Mouse (Mus musculus) ovary, adult 18-20 months (tissue): ENCODE measurements around the gene 4930518I15Rik.
A peak's percentile ranks its signal among the peaks of the same experiment; 100 is the strongest.
"Not testable (repeated sequence)": the region's sequence is repeated elsewhere in the genome, so short reads cannot be mapped to it uniquely, and the experiment has no call there.

Source experiments
- DNase-seq: peaks from one replicate; pipeline ENCODE4 v3.0.0; 2022; ENCODE audit warnings: low spot score, mixed read lengths

The 4930518I15Rik gene

DNA sequence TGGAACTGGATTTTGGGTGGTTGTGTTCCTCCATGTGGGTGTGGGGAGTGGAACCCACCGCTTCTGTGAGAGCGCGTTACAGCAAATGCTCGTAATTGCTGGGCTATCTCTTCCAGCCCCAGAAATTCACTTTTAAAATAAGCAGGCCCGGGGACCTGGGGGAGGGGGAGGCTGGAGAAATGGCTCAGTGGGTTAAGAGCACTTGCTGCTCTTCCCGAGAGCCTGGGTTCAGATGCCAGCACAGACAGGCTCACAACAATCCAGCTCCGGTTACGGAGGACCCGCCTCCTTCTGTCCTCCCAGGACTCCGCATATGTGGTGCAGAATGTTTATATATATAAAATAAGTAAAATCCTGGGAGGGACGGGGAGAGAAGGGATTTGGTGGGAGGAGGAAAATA is 15.0 kb downstream of the 4930518I15Rik start:
- DNase-seq: no peak

DNA sequence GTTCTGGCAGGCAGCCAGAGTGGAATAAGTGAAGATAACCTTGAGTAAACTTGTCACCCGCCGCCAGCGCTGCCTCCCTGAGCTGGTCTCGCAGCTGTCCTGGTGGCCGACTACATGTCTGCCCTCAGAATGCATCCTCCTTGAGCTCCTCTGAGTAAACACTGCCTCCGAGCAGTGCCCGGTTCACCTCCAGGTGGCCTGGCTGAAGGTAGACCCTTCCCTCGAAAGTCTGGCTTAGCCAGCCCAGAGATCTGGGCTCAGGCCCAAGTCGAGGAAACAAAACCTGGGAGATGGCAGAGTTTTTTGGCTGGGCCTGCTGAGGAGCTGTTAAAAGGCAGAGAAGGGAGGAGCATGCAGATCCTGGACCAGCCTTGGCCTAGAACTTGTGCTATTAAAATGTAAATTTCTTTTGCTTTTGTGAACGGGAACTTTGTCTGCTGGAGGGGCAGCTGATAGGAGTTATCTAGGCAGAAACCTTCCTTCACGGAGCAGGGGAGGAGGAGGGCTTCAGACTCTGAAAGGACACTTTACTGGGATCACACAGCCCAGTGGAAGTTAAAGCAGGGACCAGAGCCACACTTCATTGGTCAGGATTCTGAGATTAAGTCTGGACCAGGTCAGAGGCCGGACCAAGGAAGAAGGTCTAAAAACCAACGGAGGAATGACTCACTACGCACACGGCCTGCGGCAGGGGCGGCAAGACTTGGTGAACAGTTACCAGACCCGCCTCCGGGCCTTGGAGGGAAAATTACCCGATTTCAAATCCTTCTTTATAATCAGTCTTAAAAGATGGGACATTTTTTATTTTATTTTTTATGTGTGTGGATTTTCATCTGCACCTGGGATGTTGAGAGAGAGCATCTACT is 15.7 kb downstream of the 4930518I15Rik start:
- peak; percentile 69 for DNase-seq

DNA sequence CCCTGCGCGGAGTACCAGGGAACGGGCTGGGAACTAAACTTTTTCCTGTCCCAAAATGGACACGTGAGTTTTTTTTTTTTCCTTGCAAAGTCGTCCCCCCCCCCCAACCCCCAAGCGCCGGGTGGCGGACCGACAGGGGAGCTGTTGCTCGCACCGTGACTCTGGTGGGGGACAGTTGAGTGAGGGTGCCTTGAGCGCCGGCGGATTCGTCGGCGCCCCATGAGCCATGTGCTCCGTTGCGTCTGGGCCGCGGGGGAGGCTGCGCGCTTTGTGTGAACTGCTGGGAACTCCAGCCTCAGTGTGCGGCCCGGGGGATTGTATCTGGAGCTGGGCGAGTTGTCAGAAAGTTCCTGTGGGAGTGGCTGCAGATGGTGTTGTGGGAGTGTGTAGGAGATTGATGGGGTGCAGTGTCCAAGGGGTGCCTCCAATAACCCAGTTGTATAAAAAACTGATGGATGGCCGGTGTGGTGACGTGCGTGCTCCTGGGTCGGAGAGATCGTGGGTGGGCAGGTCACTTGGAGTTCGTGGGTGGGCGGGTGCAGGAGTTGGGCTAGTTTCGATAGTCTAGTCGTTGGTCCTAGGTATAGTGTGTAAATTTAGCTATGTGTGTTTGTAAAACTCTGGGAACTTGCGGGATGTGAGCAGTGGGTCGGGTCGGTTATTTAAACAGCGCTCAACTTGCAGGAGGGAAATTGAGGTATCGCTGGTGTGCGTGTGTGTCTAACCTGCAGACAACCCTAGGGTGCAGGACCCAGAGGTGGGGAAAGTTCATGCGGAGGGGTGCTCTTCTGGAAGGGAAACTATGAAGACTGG is 16.5 kb downstream of the 4930518I15Rik start:
- DNase-seq: peak; percentile 63

DNA sequence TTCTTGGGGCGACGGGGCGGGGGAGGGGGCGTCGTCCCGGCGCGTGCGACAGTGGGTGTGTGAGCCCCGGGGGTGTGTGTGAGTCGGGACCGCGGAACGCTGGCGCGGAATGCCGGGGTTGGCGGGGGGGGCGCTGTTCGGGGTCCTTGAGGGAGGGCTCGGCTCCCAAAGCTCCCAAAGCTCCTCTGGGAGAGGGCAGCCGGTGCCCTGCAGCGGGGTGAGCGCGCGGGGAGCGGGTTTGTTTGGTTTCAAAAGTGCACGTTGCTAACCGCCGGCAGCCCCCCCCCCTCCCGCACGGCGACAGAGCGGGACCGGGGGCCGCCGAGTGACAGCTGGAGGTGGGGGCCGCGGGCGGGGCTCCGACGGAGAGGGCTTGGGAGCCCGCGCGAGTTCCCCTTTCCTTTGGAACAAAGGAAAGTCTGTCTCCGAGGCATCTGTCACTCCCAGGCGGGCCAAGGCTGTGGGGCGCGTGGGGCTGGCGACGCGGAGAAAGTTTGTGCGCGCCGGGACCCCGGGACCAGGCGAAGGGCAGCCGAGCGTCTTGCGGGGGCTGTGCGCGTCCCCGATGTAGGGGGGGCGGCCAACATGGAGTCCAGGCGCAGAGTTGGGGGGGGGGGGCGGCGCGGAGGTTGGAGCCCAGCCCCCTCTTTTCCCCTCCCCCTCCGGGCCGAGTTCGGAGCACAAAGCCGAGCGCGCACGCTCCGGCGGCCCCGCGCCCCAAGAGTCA is 17.3 kb downstream of the 4930518I15Rik start:
- no peak for DNase-seq

DNA sequence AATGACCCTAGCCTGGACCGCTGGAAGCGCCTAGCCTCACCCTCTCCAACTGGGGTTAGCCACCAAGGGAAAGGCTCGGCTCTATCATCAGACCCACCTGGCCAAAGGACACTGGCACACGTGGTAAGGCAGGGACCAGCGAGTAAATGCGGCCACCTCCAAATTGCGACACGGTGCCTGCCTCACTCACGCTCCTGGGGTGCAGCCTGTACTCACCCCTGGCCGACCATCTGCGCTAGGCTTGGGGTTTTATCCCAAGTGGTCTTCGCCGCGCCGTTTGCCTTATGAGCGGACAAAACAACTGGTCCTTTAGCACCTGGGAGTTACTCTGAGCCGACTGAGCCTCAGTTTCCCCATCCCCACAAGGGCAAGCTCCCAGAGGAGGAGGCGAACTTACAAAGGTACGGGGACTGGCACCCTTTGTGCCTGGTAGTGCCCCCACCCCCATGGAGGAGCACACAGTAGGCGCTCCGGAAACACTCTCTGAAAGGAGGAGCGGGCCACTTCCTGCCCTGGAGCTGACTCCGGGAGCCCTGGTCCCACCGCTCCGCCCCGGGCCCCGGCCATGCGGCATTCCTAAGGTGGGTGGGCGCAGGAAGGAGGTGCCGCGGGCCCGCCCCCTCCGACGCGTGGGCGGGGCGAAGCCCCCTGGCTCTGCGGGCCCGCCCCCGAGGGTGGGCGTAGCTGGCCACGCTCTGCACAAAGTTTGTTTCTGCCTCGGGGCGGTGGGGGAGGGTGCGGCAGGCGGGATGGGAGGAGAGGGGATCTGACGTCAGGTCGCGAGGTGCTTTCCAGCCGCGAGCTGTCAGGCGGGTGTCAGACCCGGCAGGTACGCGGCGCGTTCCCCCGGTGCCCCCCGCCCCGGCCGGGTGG is 18.2 kb downstream of the 4930518I15Rik start, which contains the start of gene Tgif2:
Gene Tgif2 (plus strand): TSS at position 689 of the 873 bp plus-strand sequence.
- peak; percentile 75 for DNase-seq

DNA sequence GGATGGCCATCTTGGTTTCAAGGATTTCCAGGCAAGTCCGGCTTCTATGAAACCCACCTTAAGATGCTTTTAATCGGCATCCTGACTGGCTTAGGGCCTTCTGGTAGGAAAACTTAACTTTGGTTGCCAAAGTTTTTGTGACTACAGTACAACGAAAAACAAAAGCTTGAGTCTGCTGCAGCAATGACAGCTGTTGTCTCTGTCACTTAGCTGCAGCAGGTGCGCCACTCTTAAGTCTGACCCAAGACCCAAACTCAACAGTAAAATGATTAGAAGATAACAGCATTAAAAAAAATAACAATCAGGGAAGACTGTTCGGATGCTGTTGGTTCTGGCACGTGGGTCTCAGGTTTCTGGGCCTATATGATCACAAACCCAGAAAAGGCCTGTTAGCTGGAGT is 18.9 kb downstream of the 4930518I15Rik start:
- no peak for DNase-seq

DNA sequence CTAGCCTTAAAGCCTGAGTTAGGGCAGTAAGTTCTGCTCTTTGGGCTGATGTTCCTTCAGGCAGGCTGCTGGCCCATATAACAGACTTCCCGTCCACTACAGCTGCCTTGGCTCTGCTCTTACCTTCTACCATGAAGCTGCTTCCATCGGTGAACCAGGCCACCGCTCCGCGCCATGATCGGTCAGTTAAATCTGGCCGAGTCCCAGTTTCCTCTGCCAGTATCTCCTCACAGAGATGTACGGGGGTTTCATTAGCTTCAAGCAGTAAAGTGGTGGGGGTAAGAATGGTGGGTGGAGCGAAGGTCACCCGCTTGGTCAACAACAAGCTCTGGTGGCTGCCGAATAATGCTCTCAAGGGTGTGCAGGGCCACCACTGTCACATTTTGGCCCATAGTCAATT is 23.4 kb downstream of the 4930518I15Rik start:
- DNase-seq: no peak

DNA sequence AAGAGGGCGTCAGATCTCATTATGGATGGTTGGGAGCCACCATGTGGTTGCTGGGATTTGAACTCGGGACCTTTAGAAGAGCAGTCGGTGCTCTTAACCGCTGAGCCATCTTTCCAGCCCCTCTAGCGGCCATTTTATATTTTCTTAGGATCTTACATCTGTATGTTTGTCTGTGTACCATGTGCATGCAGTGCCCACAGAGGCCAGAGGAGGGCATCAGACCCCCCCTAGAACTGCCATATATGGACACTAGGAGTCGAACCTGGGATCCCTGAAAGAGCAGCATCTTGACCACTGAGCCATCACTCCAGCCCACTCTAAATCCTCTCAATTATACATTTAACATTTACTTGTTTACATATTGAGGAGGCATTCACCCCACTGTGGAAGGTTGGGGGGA is 32.6 kb downstream of the 4930518I15Rik start:
- not testable (repeated sequence) for DNase-seq

DNA sequence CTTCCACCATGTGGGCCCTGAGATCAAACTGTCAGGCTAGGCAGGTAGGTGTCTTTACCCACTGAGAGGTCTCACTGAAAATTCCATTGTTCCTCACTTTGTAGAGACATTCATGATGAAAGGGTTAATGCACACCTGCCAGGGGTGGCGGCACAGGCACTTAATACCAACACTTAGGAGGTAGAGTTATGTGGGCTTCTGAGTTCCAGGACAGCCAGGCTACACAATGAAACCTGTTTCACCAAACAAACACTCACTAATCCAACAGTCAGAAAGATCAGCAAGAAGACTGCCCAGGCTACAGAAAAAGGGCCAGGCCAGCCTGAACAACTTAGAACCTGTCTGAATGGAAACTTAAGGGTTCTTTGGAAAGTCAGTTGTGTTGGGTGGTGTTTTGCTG is 41.6 kb downstream of the 4930518I15Rik start:
- DNase-seq: no peak

DNA sequence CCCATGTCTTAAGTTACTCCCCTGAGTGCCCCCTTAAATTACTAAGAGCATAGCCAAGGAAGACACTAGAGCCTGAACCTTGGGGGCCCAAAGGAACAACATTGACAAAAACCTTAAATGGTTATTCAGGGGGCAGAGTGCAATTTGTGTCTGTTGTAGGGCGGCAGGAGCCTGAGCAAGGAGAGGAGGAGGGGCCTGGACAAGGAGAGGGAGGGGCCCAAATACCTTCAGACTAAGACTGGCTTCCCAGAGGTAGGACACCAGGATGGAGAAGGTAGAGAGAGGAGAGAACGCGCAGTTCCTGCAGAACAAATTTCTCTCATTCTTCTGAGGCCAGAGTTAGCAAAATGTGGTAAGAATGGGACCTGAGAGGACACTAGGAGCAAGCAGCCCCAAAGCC is 42.3 kb downstream of the 4930518I15Rik start:
- no peak for DNase-seq

DNA sequence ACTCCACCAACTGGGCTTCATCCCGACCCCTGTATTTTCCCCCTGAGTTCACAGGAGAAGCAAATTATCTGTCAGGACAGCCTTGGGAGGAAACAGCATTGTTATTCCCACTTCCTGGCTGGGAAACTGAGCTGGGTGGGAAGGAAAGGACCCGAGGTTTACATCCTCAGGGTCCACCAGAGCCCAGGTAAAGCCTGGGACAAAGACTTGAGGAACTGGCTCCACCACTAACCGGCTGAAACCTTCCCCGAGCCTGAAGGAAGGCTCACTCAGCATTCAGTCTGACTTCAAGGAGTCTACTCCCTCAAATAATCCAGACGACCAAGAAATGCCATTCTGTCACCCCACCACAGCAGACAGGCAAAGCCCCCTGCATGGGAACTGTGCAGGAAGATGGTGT is 42.9 kb downstream of the 4930518I15Rik start:
- DNase-seq: no peak

DNA sequence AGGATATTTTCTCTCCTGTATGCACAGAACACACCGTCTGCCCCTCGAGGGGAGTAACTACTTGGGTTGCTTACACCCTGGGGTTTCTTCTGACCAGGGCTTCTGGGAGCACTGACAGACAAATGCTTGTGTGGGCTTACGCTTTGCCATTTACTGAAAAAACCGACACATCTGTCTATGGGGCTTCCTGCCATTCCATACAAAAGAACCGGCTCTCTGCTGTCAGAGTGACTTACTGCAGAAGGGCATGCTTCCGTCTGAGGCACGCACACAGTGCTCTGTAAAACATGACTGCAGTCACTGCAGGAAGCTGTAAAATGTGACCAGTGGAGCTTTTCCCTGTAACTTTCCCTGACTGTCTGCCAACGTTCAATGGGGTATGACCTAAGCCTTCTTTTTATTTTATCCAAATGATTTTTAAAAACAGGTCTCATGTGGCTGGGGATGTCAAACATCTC is 43.4 kb downstream of the 4930518I15Rik start:
- DNase-seq: no peak

DNA sequence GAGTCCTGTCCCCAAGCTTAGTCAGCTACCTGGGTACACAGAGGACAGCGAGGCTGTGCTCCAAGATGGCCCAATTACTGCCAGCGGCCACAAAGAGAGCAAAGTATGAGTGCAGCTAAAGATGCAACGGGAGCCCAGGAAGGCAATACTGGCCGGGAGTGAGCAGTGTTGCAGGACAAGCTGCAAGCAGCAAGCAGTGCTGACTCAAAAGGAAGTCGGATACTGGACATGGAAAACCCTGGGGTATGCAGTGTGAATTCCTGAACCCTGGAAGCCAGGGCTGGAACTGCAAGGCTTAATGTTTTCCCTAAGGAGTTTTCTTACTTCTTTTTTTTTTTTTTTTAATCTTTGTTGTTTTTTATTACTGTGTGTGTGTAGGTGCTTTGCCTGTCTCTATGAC is 46.2 kb downstream of the 4930518I15Rik start:
- no peak for DNase-seq

DNA sequence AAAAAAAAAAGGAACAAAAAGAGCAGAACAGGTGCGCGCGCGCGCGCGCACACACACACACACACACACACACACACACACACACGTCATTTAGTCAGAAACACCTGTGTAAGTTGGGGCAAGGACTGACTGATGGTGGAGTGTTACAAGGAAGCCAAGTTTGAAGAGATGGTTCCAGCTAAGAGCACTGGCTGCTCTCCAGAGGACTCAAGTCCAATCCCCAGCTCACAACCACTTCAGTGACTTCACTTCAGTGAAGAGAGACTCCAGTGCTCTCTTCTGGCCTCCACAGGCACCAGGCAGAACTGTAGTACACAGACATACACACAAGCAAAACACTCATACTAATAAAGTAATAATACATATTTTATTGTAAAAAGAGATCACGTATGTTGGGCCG is 47.0 kb downstream of the 4930518I15Rik start:
- DNase-seq: no peak

DNA sequence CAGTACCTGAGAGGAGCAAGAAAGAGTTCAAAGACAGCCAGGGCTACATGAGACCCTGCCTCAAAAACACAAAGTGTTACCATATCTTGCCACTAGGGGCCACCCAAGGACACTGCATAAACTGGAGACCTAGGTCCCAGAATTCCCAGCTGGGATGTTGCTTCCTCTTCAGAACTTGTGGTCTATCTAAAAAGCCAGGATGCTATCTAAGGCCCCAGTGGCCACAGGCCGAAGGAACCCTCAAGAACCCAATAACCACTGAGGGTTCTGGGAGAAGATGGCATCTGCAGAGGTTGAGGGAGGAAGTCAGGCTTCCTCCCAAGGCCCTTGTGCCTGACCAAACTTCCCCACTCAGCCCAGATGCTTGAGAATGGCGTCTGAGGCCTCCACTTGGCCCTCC is 48.2 kb downstream of the 4930518I15Rik start:
- DNase-seq: peak; percentile 15

DNA sequence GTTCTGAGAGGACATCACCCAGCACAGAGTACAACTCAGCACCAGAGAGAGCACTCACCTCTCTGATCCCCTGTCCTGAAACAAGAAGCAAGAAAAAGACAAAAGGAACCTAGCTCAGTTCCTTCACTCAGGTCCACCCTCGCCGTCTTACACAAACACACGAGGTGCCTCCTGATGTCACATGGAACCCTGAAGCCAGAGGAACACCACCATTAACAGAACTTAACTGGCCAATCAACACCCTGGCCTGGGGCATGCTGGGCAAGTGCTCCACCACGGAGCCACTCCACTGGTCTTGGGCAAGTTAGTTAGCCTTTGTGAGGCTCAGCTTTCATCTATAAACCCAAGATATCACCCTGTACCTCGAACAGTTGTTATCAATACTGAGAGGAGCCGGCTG is 50.9 kb downstream of the 4930518I15Rik start:
- no peak for DNase-seq
